Mouse (Mus musculus): ENCODE data around the gene Phf23. TPM values are rescaled to one million over a fixed set of nuclear protein-coding genes. Genes with fewer than 3 reads are reported as not detected.
"Not testable (repeated sequence)": the region's sequence is repeated elsewhere in the genome, so short reads cannot be mapped to it uniquely, and the experiment has no call there.

Gene Phf23
- polyA plus RNA-seq, 1 experiment: 93.4 TPM

DNA sequence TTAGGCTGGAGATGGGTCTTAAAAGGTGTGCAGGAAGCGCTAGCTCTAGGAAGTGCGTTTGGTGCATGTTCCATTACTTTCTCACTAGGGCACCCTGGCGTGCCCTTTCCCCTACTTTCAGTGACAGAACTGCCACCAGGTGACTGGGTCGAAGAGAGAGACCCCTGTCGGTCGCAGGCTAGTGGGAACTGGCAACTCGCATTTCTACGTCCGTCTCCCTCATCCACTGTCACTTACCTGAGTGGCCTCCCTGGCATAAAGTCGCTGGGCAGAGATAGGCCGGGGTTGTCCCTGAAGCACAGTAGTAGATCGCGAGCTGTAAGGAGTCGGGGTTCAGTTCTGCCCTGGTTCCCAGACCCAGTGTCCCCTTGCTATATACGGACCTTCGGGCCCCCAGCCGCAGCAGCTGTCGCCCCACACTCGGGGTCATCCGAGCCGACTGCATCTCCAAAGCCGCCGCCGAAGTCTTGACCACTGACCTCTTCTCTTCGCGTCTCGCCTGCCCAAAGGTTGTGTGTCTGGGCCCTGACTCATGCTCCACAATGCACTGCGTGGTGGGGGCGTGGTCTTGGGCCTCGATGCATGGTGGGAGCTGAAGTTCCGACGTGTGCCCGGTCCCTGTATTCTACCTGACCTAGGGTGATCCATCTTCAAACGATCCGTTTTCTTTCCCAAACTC, 19.4 kb downstream of the Phf23 start, which contains the start of gene Acadvl:
Gene Acadvl (minus strand): TSS at position 532 of the 679 bp plus-strand sequence.
- peaks cover 40% of the 10 kb centered on the region for H3K36me3 ChIP-seq (ENCODE audit: control insufficient read depth, insufficient read depth)
- no peak for TF ChIP-seq CTCF (IDR thresholded peaks at IDR 0.05; ENCODE audit: control insufficient read depth, insufficient read depth, insufficient read length)
- TF ChIP-seq MAX (IDR thresholded peaks at IDR 0.05): peak; percentile 83
- peak within 1 kb of the TSS; percentile 55 for H3ac ChIP-seq (ENCODE audit: control insufficient read depth, insufficient read length, low read depth)
- H3K4me3 ChIP-seq (ENCODE audit: insufficient read depth, poor library complexity, severe bottlenecking): peak within 1 kb of the TSS; percentile 44
- H3K79me2 ChIP-seq (ENCODE audit: control insufficient read depth, insufficient read depth): peaks cover 32% of the 10 kb centered on the region
- no peaks in the 10 kb centered on the region for H3K27me3 ChIP-seq (ENCODE audit: control insufficient read depth, insufficient read depth, insufficient read length)
- H3K79me3 ChIP-seq (ENCODE audit: low read depth): peaks cover 16% of the 10 kb centered on the region

DNA sequence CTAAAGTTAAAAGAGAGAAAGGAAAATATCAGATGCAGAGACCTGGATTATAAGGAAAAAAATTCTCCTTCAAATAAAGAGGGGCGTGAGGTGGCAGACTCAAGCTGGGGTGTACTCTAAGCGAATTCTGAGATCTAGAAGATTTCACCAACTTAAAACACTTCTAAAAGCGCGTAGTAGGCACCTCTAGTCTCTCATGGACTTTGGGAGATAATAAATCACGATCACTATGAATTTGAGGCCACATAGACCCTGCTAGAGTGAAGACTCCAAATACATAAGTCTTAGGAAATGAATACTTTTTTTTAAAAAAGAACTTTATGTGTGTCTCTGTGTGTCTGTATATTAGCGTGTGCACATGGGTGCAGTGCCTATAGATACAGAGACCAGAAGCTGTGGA, 20.1 kb downstream of the Phf23 start:
- Histone ChIP-seq H3K4me3 (ENCODE audit: insufficient read depth, poor library complexity, severe bottlenecking) (no peak overlapping the region), H3K27me3 (ENCODE audit: control insufficient read depth, insufficient read depth, insufficient read length) (no peaks in the 10 kb centered on the region)
- no peak for TF ChIP-seq MAX (IDR thresholded peaks at IDR 0.05)
- no peak for TF ChIP-seq FOSL1 (IDR thresholded peaks at IDR 0.05; ENCODE audit: insufficient read depth, low read length, poor library complexity, severe bottlenecking)
- no peak for TF ChIP-seq CEBPB (IDR thresholded peaks at IDR 0.05; ENCODE audit: low read depth)
- TF ChIP-seq MYOG (IDR thresholded peaks at IDR 0.05; ENCODE audit: control insufficient read depth, extremely low read depth, insufficient read length): no peak
- no peak for TF ChIP-seq USF1 (IDR thresholded peaks at IDR 0.05; ENCODE audit: low read depth)
- no peak for TF ChIP-seq CTCF (IDR thresholded peaks at IDR 0.05; ENCODE audit: control insufficient read depth, insufficient read depth, insufficient read length)
- TF ChIP-seq MYOD1 (IDR thresholded peaks at IDR 0.05; ENCODE audit: control insufficient read depth, insufficient read length, low read depth): no peak

DNA sequence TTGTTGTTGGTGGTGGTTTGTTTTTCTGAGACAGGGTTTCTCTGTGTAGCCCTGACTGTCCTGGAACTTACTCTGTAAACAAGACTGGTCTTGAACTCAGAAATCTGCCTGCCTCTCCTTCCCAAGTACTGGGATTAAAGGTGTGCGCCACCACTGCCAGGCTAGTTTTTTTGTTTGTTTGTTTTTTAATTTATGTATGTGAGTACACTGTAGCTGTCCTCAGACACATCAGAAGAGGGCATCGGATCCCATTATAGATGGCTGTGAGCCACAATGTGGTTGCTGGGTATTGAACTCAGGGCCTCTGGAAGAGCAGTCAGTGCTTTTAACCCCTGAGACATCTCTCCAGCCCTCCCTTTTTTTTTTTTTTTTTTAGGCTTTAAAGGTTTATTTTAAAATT, 20.6 kb downstream of the Phf23 start:
- peaks cover 44% of the 10 kb centered on the region for H3K79me2 ChIP-seq (ENCODE audit: control insufficient read depth, insufficient read depth)
- peaks cover 18% of the 10 kb centered on the region for H3K79me3 ChIP-seq (ENCODE audit: low read depth)
- not testable (repeated sequence) for H3K27me3 ChIP-seq (ENCODE audit: control insufficient read depth, insufficient read depth, insufficient read length); H3ac ChIP-seq (ENCODE audit: control insufficient read depth, insufficient read length, low read depth); H3K4me3 ChIP-seq (ENCODE audit: insufficient read depth, poor library complexity, severe bottlenecking)
- H3K36me3 ChIP-seq (ENCODE audit: control insufficient read depth, insufficient read depth): peaks cover 28% of the 10 kb centered on the region

More for the DNA sequence above, 20.1 kb downstream of the Phf23 start:
- H3ac ChIP-seq (ENCODE audit: control insufficient read depth, insufficient read length, low read depth): no peak overlapping the region
- H3K79me2 ChIP-seq (ENCODE audit: control insufficient read depth, insufficient read depth): peaks cover 39% of the 10 kb centered on the region
- peaks cover 18% of the 10 kb centered on the region for H3K79me3 ChIP-seq (ENCODE audit: low read depth)
- H3K36me3 ChIP-seq (ENCODE audit: control insufficient read depth, insufficient read depth): peaks cover 33% of the 10 kb centered on the region

DNA sequence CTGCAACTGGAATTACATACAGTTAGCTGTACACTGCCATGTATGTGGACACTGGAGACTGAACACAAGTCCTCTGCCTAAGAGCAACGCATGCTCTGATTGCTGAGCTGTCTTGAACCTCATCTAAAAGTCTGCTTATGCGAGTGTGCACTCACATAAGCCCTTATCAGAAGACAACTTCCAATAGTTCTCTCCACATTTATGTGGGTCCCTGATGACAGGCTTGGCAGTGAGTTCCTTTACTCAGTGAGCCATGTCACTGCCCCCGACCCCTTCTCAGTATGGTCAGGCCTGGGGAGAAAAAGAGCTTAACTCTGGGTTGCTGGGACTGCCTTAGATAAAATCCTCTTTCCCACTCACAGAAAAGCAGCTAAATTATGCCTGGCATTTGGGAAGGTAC, 21.1 kb downstream of the Phf23 start, which contains the start of gene Dlg4:
Gene Dlg4 (plus strand): TSS at position 274 of the 400 bp plus-strand sequence.
- Histone ChIP-seq H3K27me3 (ENCODE audit: control insufficient read depth, insufficient read depth, insufficient read length) (no peaks in the 10 kb centered on the region), H3K4me3 (ENCODE audit: insufficient read depth, poor library complexity, severe bottlenecking) (peak within 1 kb of the TSS; percentile 90)
- no peak for TF ChIP-seq CTCF (IDR thresholded peaks at IDR 0.05; ENCODE audit: control insufficient read depth, insufficient read depth, insufficient read length)
- no peak for TF ChIP-seq CEBPB (IDR thresholded peaks at IDR 0.05; ENCODE audit: low read depth)
- no peak for TF ChIP-seq FOSL1 (IDR thresholded peaks at IDR 0.05; ENCODE audit: insufficient read depth, low read length, poor library complexity, severe bottlenecking)
- TF ChIP-seq MYOG (IDR thresholded peaks at IDR 0.05; ENCODE audit: control insufficient read depth, extremely low read depth, insufficient read length): no peak
- no peak for TF ChIP-seq MYOD1 (IDR thresholded peaks at IDR 0.05; ENCODE audit: control insufficient read depth, insufficient read length, low read depth)
- TF ChIP-seq MAX (IDR thresholded peaks at IDR 0.05): no peak
- TF ChIP-seq USF1 (IDR thresholded peaks at IDR 0.05; ENCODE audit: low read depth): no peak

DNA sequence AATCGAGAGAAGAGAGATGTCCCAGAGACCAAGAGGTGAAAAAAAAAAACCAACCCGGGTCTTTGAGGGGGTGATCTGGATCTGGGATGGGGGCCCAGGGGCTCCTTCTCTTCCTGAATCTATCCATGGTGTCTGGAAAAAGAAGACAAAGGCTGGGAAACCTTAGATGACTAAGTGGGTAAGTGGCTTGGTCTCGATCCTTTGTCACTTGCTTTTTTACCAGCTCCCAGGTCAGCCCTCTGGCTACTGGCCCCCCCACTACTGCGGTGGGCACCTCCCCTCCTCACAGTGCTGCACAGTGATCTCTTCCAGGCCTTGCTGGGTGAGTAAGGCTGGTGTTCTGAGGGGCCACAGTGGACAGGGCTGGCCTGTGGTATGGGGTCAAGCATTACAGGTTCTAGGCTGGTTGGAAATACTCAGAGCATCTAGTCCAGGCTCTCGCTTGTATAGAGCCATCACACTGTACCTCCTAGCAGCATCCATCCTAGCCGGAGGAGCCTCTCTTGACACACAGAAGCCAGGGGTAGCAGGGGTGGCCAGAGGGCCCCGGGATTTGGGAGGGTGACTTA, 21.7 kb downstream of the Phf23 start:
- peaks cover 21% of the 10 kb centered on the region for H3K79me3 ChIP-seq (ENCODE audit: low read depth)
- peaks cover 17% of the 10 kb centered on the region for H3K36me3 ChIP-seq (ENCODE audit: control insufficient read depth, insufficient read depth)
- no peak overlapping the region for H3K4me3 ChIP-seq (ENCODE audit: insufficient read depth, poor library complexity, severe bottlenecking)
- no peaks in the 10 kb centered on the region for H3K27me3 ChIP-seq (ENCODE audit: control insufficient read depth, insufficient read depth, insufficient read length)
- TF ChIP-seq FOSL1 (IDR thresholded peaks at IDR 0.05; ENCODE audit: insufficient read depth, low read length, poor library complexity, severe bottlenecking) (no peak), MAX (IDR thresholded peaks at IDR 0.05) (no peak), MYOD1 (IDR thresholded peaks at IDR 0.05; ENCODE audit: control insufficient read depth, insufficient read length, low read depth) (no peak), CEBPB (IDR thresholded peaks at IDR 0.05; ENCODE audit: low read depth) (no peak), USF1 (IDR thresholded peaks at IDR 0.05; ENCODE audit: low read depth) (no peak), CTCF (IDR thresholded peaks at IDR 0.05; ENCODE audit: control insufficient read depth, insufficient read depth, insufficient read length) (no peak), MYOG (IDR thresholded peaks at IDR 0.05; ENCODE audit: control insufficient read depth, extremely low read depth, insufficient read length) (no peak)
- peaks cover 55% of the 10 kb centered on the region for H3K79me2 ChIP-seq (ENCODE audit: control insufficient read depth, insufficient read depth)
- H3ac ChIP-seq (ENCODE audit: control insufficient read depth, insufficient read length, low read depth): no peak overlapping the region

More for the DNA sequence above, 21.1 kb downstream of the Phf23 start, which contains the start of gene Dlg4:
- Histone ChIP-seq H3K79me3 (ENCODE audit: low read depth) (peaks cover 18% of the 10 kb centered on the region), H3K79me2 (ENCODE audit: control insufficient read depth, insufficient read depth) (peaks cover 49% of the 10 kb centered on the region), H3ac (ENCODE audit: control insufficient read depth, insufficient read length, low read depth) (no peak within 1 kb of the TSS), H3K36me3 (ENCODE audit: control insufficient read depth, insufficient read depth) (peaks cover 23% of the 10 kb centered on the region)
